Mouse (Mus musculus) heart, adult 9 months (tissue): ENCODE data around the gene Gsdme.

Experiments used
- DNase-seq, 2 experiments: peaks; one replicate each; pipeline ENCODE4 v3.0.0; 2022; ENCODE audit warnings: low spot score in 2 of 2

Gene Gsdme

GRCm38 (mm10) chr6:50187955-50188354 lies 75.7 kb downstream of the Gsdme start:
- DNase-seq, result peak; percentile 35 to 38

DNA sequence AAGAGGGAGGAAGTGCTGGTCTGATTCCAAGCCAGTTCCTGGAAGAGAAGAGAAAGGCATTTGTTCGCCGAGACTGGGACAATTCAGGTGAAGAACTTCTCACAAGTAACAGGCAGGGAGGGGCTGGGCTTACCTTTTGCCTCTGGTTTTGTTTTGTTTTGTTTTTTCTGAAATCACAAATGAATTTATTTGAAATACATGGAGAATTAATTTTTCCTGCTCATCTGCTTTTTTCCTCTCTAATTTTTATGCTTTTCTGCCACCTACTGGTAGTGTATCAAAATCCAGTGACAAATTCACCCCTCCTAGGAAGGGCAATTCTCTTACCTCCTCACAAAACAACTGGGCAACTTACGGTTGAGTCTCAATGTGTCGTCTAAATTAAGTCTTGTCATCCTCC lies 83.5 kb downstream of the Gsdme start:
- DNase-seq, result peak in 1 of 2 experiments; percentile 21

DNA sequence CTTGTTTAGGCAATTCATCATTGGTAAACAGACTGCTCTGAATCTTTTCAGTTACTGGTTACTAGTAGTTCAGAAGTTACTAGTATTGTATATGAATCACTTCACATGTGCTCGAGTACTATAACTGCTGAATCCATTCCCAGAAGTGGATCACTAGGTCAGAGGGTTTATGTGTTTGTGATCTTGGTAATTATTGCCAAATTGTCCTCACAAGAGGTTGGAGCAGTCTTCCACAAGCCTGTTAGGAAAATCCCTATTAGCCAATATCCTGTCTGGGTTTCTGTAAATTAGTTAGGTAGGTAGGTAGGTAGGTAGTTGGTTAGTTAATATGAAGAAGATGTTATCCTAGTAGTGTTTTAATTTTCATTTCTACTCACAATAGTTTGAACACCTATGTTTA lies 87.9 kb downstream of the Gsdme start:
- no peak for DNase-seq

GRCm38 (mm10) chr6:50169771-50170170 lies 93.9 kb downstream of the Gsdme start:
- no peak for DNase-seq

DNA sequence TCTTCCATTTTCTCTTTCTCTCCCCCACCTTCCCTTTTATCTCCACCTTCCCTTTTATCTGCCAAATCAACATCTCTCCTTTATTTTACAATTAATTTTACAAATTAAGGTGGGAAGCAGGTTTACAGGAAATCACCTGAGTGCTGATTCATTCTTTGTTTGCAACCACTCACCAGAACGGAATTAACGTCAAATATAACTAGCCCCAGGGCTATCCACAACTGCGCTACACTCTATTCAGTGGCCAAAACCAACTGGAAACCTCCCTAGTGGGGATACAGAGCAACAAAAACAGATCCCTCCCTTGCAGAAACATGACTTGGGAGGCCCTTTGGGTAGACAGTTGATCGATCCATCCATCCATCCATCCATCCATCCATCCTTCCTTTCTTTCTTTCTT lies 94.8 kb downstream of the Gsdme start:
- no peak for DNase-seq

- no peak for DNase-seq
These were observed 100.6 kb downstream of the Gsdme start for GRCm38 (mm10) chr6:50163013-50163412.

DNA sequence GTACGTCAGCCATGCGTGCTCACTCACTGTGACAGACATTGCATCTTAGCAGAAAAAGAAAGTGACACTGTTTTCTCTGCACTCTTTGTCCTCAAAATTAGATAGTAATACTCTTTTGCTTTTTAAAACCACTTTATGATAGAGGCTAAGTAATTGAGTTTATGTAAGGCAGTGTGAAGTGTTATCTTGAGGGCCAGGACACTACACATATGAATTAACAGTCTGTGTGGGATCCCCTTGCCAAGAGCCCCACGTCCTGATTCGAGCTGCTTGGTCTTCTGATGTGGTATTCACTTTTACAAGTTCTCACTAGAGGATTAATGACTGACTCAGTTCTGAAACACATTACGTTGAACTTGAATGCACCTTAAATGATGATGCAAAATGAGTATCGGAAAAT lies 103.8 kb downstream of the Gsdme start:
- DNase-seq, result no peak

DNA sequence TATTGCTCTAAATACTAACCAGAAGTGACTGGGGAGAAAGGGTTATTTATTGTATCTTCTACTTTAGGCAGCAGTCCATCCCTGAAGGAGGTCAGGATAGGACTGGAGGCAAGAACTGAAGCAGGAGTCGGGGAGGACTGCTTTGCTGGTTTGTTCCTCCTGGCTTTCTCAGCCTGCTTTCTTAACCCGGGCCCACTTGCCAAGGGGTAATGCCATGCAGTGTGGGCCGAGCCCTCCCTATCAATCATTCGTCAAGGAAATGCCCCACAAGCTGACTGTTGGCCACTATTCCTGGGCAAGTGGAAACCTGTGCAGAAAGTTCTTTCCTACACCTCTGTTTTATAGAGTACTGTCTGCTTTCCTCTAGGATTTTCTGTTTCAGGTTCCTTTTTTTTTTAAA lies 114.3 kb downstream of the Gsdme start:
- no peak for DNase-seq

DNA sequence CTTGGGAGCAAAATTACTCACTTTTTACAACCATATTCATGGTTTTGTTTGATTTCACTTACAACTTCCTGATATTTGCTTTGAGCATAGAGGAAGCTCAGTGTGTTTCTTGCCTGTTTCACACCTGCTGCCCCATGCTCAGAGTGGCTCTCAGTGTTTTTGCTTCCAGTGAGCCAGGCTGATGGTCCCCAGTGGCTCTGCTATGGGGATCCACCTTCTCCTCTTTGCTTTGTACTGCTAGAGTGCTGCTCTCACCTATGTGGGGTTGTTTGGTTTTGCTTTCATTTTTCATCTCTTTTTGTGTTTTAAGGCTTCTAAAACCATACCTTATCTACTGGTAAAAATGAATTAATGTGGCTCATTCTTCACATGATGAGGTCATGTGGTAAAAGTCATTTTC lies 117.5 kb downstream of the Gsdme start:
- no peak for DNase-seq

- no peak for DNase-seq
These were observed 124.1 kb downstream of the Gsdme start for GRCm38 (mm10) chr6:50139526-50139925.
